Mouse (Mus musculus) hematopoietic multipotent progenitor cell, adult 10-12 weeks (in vitro differentiated cells): Measurements from ENCODE around the gene Zfp352. TPM values are rescaled to one million over a fixed set of nuclear protein-coding genes. Genes with fewer than 3 reads are reported as not detected.

Experiments used
- polyA plus RNA-seq: library from polyadenylated mRNA; stranded (reverse); fragments of >175 nt; gene quantifications from 2 replicates; pipeline ENCODE4 v1.2.3, GENCODE M21; 2012; ENCODE audit warnings: low replicate concordance

Gene Zfp352
- polyA plus RNA-seq, result not detected in 2 replicates

GRCm38 (mm10) chr4:90218520-90218919 lies at the start of gene Zfp352:
Gene Zfp352, plus strand, starts transcription at chr4:90218820.

